Comparison of ENCODE assay signal across 13 mouse cellular contexts in the genomic region with DNA sequence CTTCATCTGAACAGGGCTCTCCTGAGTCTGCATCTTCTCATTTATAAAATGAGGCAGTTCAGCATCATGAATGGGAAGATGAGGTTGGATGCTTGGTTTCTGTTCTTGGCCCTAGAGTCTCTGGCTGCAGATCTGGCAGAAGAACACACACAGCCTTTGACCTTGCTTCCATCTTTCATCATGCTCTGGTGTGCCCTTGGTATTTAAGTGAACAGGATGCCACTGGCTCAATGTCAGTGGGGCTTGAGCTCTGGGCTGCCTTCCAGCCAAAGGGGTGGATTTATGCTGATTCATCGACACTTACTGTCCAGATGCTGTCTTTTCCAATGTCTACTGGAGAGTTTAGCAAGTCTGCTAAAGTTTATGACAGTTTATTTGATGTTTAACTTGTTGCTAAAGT.
A peak's percentile ranks its signal among the peaks of the same experiment; 100 is the strongest.
DNase-seq lines count a peak whose midpoint lies in the region; ATAC-seq and TF ChIP-seq lines count a peak whose summit lies in the region.
"Had no signal": no experiment of that assay in that cellular context is flagged by ENCODE, and none has a peak within 500 bp of the region (broad histone marks: within the 10 kb centered on the region; RNA-seq: fewer than 3 reads in every experiment).

No protein-coding gene starts in this region.

- no peak for DNase-seq in heart, postnatal 0 days (ENCODE audit: low spot score)
- peak; percentile 50 to 57 for DNase-seq in adrenal gland, adult 18-20 months (ENCODE audit: low spot score in 2 of 2)
- peak; percentile 61 for DNase-seq in kidney, adult 18-20 months
- DNase-seq in lung, postnatal 0 days (ENCODE audit: low spot score): peak; percentile 23
- no peak for DNase-seq in midbrain, embryonic 14.5 days
- DNase-seq: cerebellum, adult 2 months; retina, postnatal 1 day had no signal

- no peaks in the 10 kb centered on the region for H3K27me3 ChIP-seq in heart, postnatal 0 days (ENCODE audit: control insufficient read depth, insufficient read depth, low read length)
- H3K27me3 ChIP-seq in heart, embryonic 11.5 days (ENCODE audit: control insufficient read depth, insufficient read depth, low read length): no peaks in the 10 kb centered on the region
- no peaks in the 10 kb centered on the region for H3K27me3 ChIP-seq in lung, postnatal 0 days (replicated peaks; ENCODE audit: insufficient read depth, low read length)
- no peaks in the 10 kb centered on the region for H3K27me3 ChIP-seq in midbrain, embryonic 13.5 days
- no peaks in the 10 kb centered on the region for H3K27me3 ChIP-seq in midbrain, embryonic 14.5 days (ENCODE audit: control insufficient read depth, insufficient read depth, low read length)

- no peak for TF ChIP-seq EP300 in heart, postnatal 0 days (IDR thresholded peaks at IDR 0.05; ENCODE audit: low read depth)
- no peak for TF ChIP-seq EP300 in lung, postnatal 0 days (IDR thresholded peaks at IDR 0.05)

- H3K4me1 ChIP-seq in heart, postnatal 0 days (ENCODE audit: control insufficient read depth, insufficient read depth): no peaks in the 10 kb centered on the region
- H3K4me1 ChIP-seq in heart, embryonic 11.5 days (ENCODE audit: control insufficient read depth, insufficient read depth, low read length): no peaks in the 10 kb centered on the region
- H3K4me1 ChIP-seq in lung, postnatal 0 days (ENCODE audit: insufficient read depth, low read depth, low read length): no peaks in the 10 kb centered on the region
- peaks cover 5% of the 10 kb centered on the region; the same call in 1 of the 2 replicates for H3K4me1 ChIP-seq in midbrain, embryonic 13.5 days (replicated peaks)
- H3K4me1 ChIP-seq in midbrain, embryonic 14.5 days (ENCODE audit: control insufficient read depth, insufficient read depth, low read length): no peaks in the 10 kb centered on the region

- no peak overlapping the region for H3K9ac ChIP-seq in heart, postnatal 0 days (replicated peaks; ENCODE audit: low read depth, low read length)
- no peak overlapping the region for H3K9ac ChIP-seq in heart, embryonic 11.5 days (ENCODE audit: low read depth, low read length)
- H3K9ac ChIP-seq in lung, postnatal 0 days (replicated peaks; ENCODE audit: low read depth): no peak overlapping the region
- H3K9ac ChIP-seq in midbrain, embryonic 13.5 days (replicated peaks): no peak overlapping the region
- no peak overlapping the region for H3K9ac ChIP-seq in midbrain, embryonic 14.5 days (replicated peaks; ENCODE audit: low read length)

- WGBS in heart, postnatal 0 days: 29% methylated on average over 1 of the region's 1 CpGs
- WGBS in heart, embryonic 11.5 days (ENCODE audit: insufficient replicate concordance): 71% methylated on average over 1 of the region's 1 CpGs
- WGBS in lung, postnatal 0 days: 63% methylated on average over 1 of the region's 1 CpGs
- WGBS in midbrain, embryonic 13.5 days: 82% methylated on average over 1 of the region's 1 CpGs
- 89% methylated on average over 1 of the region's 1 CpGs for WGBS in midbrain, embryonic 14.5 days

- no peak overlapping the region for H3K27ac ChIP-seq in heart, postnatal 0 days (ENCODE audit: low read depth)
- H3K27ac ChIP-seq in heart, embryonic 11.5 days (ENCODE audit: low read depth, low read length): no peak overlapping the region
- H3K27ac ChIP-seq in lung, postnatal 0 days (ENCODE audit: low read length): no peak overlapping the region
- no peak overlapping the region for H3K27ac ChIP-seq in midbrain, embryonic 13.5 days
- H3K27ac ChIP-seq in midbrain, embryonic 14.5 days (replicated peaks; ENCODE audit: low read depth, low read length): no peak overlapping the region
- H3K27ac ChIP-seq: heart, adult 2 months had no signal

- no peak for TF ChIP-seq CTCF in heart, postnatal 0 days (IDR thresholded peaks at IDR 0.05; ENCODE audit: low read depth)
- no peak for TF ChIP-seq CTCF in lung, postnatal 0 days (IDR thresholded peaks at IDR 0.05)

- no peaks in the 10 kb centered on the region for H3K9me3 ChIP-seq in heart, postnatal 0 days (replicated peaks; ENCODE audit: control insufficient read depth, low read length)
- no peaks in the 10 kb centered on the region for H3K9me3 ChIP-seq in heart, embryonic 11.5 days (replicated peaks; ENCODE audit: control insufficient read depth, low read length)
- H3K9me3 ChIP-seq in lung, postnatal 0 days (ENCODE audit: low read length): no peaks in the 10 kb centered on the region
- H3K9me3 ChIP-seq in midbrain, embryonic 13.5 days: no peaks in the 10 kb centered on the region
- no peaks in the 10 kb centered on the region for H3K9me3 ChIP-seq in midbrain, embryonic 14.5 days (ENCODE audit: control insufficient read depth, low read length)

- no peaks in the 10 kb centered on the region for H3K36me3 ChIP-seq in heart, postnatal 0 days (replicated peaks; ENCODE audit: control insufficient read depth, insufficient read depth, low read length)
- H3K36me3 ChIP-seq in heart, embryonic 11.5 days (ENCODE audit: control insufficient read depth, insufficient read depth, low read length): no peaks in the 10 kb centered on the region
- no peaks in the 10 kb centered on the region for H3K36me3 ChIP-seq in lung, postnatal 0 days (ENCODE audit: insufficient read depth, low read length)
- no peaks in the 10 kb centered on the region for H3K36me3 ChIP-seq in midbrain, embryonic 13.5 days
- no peaks in the 10 kb centered on the region for H3K36me3 ChIP-seq in midbrain, embryonic 14.5 days (ENCODE audit: control insufficient read depth, insufficient read depth, low read length)

- 0 out of 2 replicates have a peak, but pooled peaks have one; percentile 39 for ATAC-seq in heart, postnatal 0 days (ENCODE audit: insufficient read depth, low read depth)
- no peak for ATAC-seq in heart, embryonic 11.5 days (replicated peaks; ENCODE audit: insufficient number of reproducible peaks, low FRiP score, low TSS enrichment)
- ATAC-seq in lung, postnatal 0 days: peak; percentile 32; the same call in 1 of the 2 replicates
- no peak for ATAC-seq in midbrain, embryonic 13.5 days
- ATAC-seq in activated CD4-positive, CD25-positive, alpha-beta regulatory T cell, adult 4 months: no peak
- no peak for ATAC-seq in midbrain, embryonic 14.5 days (ENCODE audit: low FRiP score, low TSS enrichment)
- ATAC-seq: CD4-positive, CD25-positive, alpha-beta regulatory T cell, adult 4 months; midbrain, embryonic 16.5 days had no signal

- no peak overlapping the region for H3K4me3 ChIP-seq in heart, postnatal 0 days (ENCODE audit: low read depth, low read length)
- H3K4me3 ChIP-seq in heart, embryonic 11.5 days (ENCODE audit: low read depth, low read length): no peak overlapping the region
- no peak overlapping the region for H3K4me3 ChIP-seq in lung, postnatal 0 days (ENCODE audit: low read depth, low read length)
- H3K4me3 ChIP-seq in midbrain, embryonic 13.5 days (replicated peaks): no peak overlapping the region
- no peak overlapping the region for H3K4me3 ChIP-seq in midbrain, embryonic 14.5 days (replicated peaks; ENCODE audit: low read depth, low read length)
- H3K4me3 ChIP-seq: heart, adult 2 months had no signal

- no peak overlapping the region for H3K4me2 ChIP-seq in heart, postnatal 0 days (ENCODE audit: low read depth, low read length)
- no peak overlapping the region for H3K4me2 ChIP-seq in heart, embryonic 11.5 days
- no peak overlapping the region for H3K4me2 ChIP-seq in lung, postnatal 0 days (replicated peaks; ENCODE audit: low read depth, low read length)
- no peak overlapping the region for H3K4me2 ChIP-seq in midbrain, embryonic 13.5 days (replicated peaks)
- H3K4me2 ChIP-seq in midbrain, embryonic 14.5 days (ENCODE audit: low read length): no peak overlapping the region

Comparison
In these comparisons a context has a peak if more than half of its experiments do, and no peak if none do; other contexts are left out.
1. ATAC-seq: peak in heart, postnatal 0 days (single experiment) and lung, postnatal 0 days (single experiment); none in heart, embryonic 11.5 days (single experiment), midbrain, embryonic 13.5 days (single experiment), activated CD4-positive, CD25-positive, alpha-beta regulatory T cell, adult 4 months (single experiment) and midbrain, embryonic 14.5 days (single experiment).
2. DNase-seq: peak in adrenal gland, adult 18-20 months (2 of 2), kidney, adult 18-20 months (single experiment) and lung, postnatal 0 days (single experiment); none in heart, postnatal 0 days (single experiment) and midbrain, embryonic 14.5 days (single experiment).